Mouse (Mus musculus) left cerebral cortex, adult 8-10 months (tissue): ENCODE measurements around the gene Fbxl7. TPM values are rescaled to one million over a fixed set of nuclear protein-coding genes. Genes with fewer than 3 reads are reported as not detected.
"Not testable (repeated sequence)": the region's sequence is repeated elsewhere in the genome, so short reads cannot be mapped to it uniquely, and the experiment has no call there.

Source experiments
- DNase-seq, 2 experiments: peaks; one replicate each; pipeline ENCODE4 v3.0.0; 2022; ENCODE audit warnings: low spot score in 2 of 2
- total RNA-seq, 4 experiments: library from RNA; stranded (reverse); gene quantifications; 2 replicates each; pipeline ENCODE4 v1.2.4; 2022

Gene Fbxl7
- total RNA-seq, 4 experiments from 2014 or later: 1.4 to 1.7 (median 1.6) TPM

- no peak for DNase-seq
Observed at GRCm38 (mm10) chr15:26812856-26813255, 82.5 kb downstream of the Fbxl7 start.

GRCm38 (mm10) chr15:26809569-26809968 lies 85.8 kb downstream of the Fbxl7 start:
- no peak for DNase-seq

DNA sequence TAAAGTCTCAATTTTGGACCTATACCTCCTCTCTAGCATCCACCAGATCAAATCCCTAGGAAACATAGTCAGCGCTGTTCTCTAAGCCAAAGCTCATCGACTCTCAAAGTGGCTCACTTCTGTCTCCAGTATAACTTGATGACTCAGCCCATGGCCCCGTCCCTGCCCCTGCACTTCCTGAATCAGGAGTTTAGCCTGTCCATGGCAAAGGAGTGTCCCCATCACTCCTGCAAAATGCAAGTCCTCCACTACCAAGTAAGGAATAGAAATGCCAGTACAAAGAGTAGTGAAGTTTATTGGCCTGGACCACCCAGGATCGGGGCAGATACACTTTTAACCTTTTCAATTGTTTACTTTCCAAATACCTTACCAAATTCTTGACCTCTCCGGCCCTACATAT lies 91.3 kb downstream of the Fbxl7 start:
- DNase-seq: no peak

- DNase-seq: no peak
Observed at GRCm38 (mm10) chr15:26799457-26800021, 95.8 kb downstream of the Fbxl7 start.

GRCm38 (mm10) chr15:26795937-26796336 lies 99.4 kb downstream of the Fbxl7 start:
- no peak for DNase-seq

DNA sequence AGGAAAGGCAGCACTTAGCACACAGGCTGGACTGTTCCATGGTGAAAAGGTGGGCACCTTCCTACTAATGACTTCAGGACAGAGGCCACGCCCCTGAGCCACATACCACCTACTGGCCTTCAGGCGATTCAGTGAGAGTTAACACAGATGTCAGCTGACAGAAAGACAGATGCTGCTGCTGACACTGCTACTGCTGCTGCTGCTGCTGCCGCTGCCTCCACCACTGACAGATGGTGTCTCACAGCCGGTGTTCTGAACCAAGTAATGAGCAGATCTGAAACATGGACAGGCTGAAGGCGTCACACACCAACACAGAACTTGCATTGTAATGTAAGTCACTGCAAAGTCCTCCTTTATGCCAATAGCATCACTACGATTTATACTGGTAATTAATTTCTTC lies 99.9 kb downstream of the Fbxl7 start:
- DNase-seq: peak; percentile 4 to 59

- DNase-seq: no peak
Observed at GRCm38 (mm10) chr15:26787148-26787547, 108.2 kb downstream of the Fbxl7 start.

DNA sequence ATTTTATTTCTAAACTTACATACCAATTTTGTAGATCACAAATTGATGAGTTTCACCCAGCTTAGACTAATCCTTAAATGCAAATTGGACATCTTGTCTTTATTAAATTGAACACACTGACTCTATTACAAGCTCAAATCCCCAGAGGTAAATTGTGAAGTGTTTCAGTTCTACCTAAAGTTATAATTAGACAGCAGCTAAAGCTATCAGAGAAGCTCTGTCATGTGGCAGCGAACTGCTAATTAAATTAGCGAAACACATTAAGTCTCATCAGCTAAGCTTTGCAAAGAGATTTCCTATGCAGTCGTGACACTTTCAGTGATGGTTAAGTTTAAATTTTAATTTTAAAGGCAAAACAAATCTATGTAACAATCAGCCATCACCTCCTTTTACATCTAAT lies 114.8 kb downstream of the Fbxl7 start:
- no peak for DNase-seq

DNA sequence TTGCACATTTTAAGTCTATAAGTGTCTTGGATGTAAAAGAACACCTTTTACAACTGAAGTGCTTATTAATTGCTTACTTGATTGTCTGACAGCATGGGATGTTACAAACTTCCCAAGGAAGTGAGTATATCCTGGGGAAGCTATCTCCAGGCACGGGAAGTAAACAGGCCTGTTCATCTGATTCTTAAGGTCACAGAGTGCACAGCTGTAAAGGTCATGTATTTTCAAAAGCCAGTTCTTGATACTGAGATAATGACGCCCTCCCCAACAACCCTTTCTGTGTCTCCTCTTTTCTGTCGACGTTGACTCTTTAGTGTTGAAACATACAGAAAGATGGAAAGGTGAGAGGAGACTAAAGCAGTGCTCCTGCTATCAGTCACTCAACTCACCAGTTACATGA lies 116.3 kb downstream of the Fbxl7 start:
- DNase-seq: no peak

GRCm38 (mm10) chr15:26775720-26776119 lies 119.7 kb downstream of the Fbxl7 start:
- DNase-seq: no peak

GRCm38 (mm10) chr15:26774895-26775294 lies 120.5 kb downstream of the Fbxl7 start:
- no peak for DNase-seq

- DNase-seq: no peak
Observed at GRCm38 (mm10) chr15:26761651-26762050, 133.7 kb downstream of the Fbxl7 start.

GRCm38 (mm10) chr15:26748484-26748883 lies 146.9 kb downstream of the Fbxl7 start:
- DNase-seq: no peak

DNA sequence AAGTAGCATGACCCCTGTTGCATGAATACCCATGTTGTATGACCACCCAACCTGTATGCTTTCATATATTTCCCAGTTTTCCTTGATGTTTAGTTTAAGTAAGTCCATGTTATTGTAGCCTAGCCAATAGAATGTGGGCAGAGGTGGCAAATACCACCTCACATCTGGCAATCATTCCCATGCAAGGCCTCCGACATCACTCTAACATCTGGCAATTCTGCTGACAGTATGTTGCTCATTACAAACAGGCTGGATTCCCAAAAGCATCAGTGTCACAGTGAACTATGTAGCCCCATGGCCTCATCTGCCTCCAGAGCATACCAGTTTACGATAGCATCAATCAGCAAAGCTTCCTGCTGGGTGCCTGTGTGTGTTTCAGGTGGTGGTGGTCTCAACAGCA lies 163.0 kb downstream of the Fbxl7 start:
- no peak for DNase-seq

- DNase-seq: peak in 1 of 2 experiments; percentile 51
Observed at GRCm38 (mm10) chr15:26730760-26731159, 164.6 kb downstream of the Fbxl7 start.

GRCm38 (mm10) chr15:26729341-26729740 lies 166.0 kb downstream of the Fbxl7 start:
- DNase-seq: not testable (repeated sequence)

- no peak for DNase-seq
Observed at GRCm38 (mm10) chr15:26718390-26719036, 176.9 kb downstream of the Fbxl7 start.

GRCm38 (mm10) chr15:26717952-26718351 lies 177.4 kb downstream of the Fbxl7 start:
- no peak for DNase-seq

- no peak for DNase-seq
Observed at GRCm38 (mm10) chr15:26716181-26716580, 179.2 kb downstream of the Fbxl7 start.

- DNase-seq: no peak
Observed at GRCm38 (mm10) chr15:26715635-26716034, 179.7 kb downstream of the Fbxl7 start.

DNA sequence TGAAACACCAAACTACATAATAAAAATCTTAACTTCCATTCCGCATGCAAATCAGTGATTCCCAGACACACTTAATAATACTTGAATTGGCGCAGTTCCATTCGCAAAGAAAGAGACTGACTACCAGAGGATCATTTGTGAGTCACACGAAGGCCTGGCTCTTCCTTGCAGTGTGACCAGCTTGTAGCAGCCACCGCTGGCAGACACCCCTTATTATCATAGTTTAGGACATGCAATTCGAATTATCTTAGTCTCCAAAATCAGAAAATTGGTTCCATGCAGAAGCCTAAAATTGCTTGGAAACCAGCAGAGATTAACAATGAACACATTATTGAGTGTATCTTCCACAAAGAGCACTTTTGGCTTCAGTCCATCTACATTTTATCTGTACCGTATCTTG lies 183.1 kb downstream of the Fbxl7 start:
- DNase-seq: no peak

GRCm38 (mm10) chr15:26704966-26705365 lies 190.4 kb downstream of the Fbxl7 start:
- DNase-seq: no peak

DNA sequence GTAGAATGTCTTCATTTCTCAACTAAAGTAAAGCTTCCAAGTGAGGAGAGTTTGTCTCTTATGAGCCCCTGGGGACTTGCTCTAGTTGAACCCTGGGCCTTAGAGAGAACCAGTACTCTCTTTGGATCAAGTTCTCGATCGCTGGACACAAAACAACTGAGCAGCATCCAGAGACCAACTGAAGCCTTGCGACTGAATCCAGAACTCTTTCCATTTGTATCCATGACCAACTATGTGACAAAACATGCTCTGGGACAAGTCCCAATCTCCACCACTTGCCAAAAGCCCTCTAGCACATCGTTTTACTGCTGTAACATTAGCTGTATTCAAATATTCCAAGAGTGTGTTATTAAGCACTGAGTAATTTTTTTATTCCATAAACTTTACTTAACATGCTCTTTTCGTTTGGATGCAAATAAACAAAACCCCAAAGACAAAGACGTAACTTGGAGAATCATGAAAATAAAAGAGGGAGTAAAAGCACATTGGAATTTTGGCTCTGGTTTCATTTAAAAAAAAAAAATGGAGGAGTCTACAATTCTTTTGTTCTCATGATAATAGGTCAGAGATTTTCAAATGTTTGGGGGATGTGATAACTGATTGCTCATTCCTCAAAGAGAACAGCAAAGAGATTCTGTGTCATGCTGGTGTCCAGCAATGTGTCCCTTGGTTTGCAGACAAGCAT lies 192.1 kb downstream of the Fbxl7 start:
- DNase-seq: no peak
